Mouse (Mus musculus) liver, embryonic 16.5 days (tissue): ENCODE measurements at regions not wholly inside any gene's neighbourhood (a gene's known extent, or its start where the extent isn't known, plus 50 kb on each side); places are given as distances from the start of the nearest gene placed in this dataset.

Experiments used
- ATAC-seq: fragments of 200-750 bp; cut with Nextera tagmentation; 2 replicates; pipeline ENCODE4 v1.8.0; 2017; ENCODE audit warnings: low read depth, mild to moderate bottlenecking, moderate number of reproducible peaks, moderate library complexity
- H3K27ac ChIP-seq: fragments of 300-500 bp; sonication (generic); 2 replicates; pipeline ENCODE4 v1.5.1; 2014; ENCODE audit warnings: mild to moderate bottlenecking, low read length
- H3K27me3 ChIP-seq: fragments of 300-500 bp; sonication (generic); 2 replicates; pipeline ENCODE4 v1.6.1; 2014; ENCODE audit warnings: low read depth, low read length, mixed read lengths; ENCODE audit not compliant: control insufficient read depth, insufficient read depth
- H3K36me3 ChIP-seq: fragments of 300-500 bp; sonication (generic); 2 replicates; pipeline ENCODE4 v1.6.1; 2014; ENCODE audit warnings: mild to moderate bottlenecking; ENCODE audit not compliant: control insufficient read depth, insufficient read depth
- H3K4me1 ChIP-seq: fragments of 300-500 bp; sonication (generic); 2 replicates; pipeline ENCODE4 v1.6.1; 2014; ENCODE audit warnings: low read depth, low read length, mixed read lengths; ENCODE audit not compliant: control insufficient read depth
- H3K4me2 ChIP-seq: fragments of 300-500 bp; sonication (generic); 2 replicates; pipeline ENCODE4 v1.6.1; 2014; ENCODE audit warnings: low read depth, low read length, mixed read lengths
- H3K4me3 ChIP-seq: fragments of 300-500 bp; sonication (generic); 2 replicates; pipeline ENCODE4 v1.5.1; 2014; ENCODE audit warnings: low read depth, mild to moderate bottlenecking, low read length
- H3K9ac ChIP-seq: fragments of 300-500 bp; sonication (generic); 2 replicates; pipeline ENCODE4 v1.6.1; 2014; ENCODE audit warnings: low read depth, low read length
- H3K9me3 ChIP-seq: fragments of 300-500 bp; sonication (generic); replicated peaks from 2 replicates; pipeline ENCODE4 v1.6.1; 2016; ENCODE audit warnings: low read length; ENCODE audit not compliant: control insufficient read depth
- WGBS: fragments of 180-500 bp; shearing (Covaris S2); extraction: QIAGEN DNeasy Blood & Tissue Kit; methylation state at CpG from one replicate; pipeline ENCODE4 v1.1.7; 2014; ENCODE audit not compliant: insufficient replicate concordance; 5-methylcytosine and 5-hydroxymethylcytosine counted together

DNA sequence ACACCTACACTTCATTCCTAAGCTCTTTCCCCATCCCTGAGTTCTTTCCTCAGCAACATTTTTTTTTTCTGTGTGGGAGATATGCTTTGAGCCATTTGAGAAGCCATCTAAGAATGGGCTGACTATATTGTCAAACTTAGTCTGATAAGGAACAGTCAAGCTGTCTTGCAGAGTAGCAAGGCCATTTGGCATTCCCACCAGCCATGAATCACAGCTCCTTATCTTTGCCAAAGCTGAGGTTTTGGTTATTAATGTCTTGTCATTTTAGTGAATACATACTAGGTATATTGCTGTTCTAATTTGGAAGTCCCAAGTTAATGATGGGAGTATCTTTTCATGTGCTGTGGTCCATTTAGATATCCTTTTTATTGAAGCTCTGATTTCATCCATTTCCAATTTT, 96.4 kb downstream of the Sox9 start:
- H3K27ac ChIP-seq, result no peak overlapping the region
- no peaks in the 10 kb centered on the region for H3K9me3 ChIP-seq
- no peak overlapping the region for H3K4me2 ChIP-seq
- no peaks in the 10 kb centered on the region for H3K27me3 ChIP-seq
- no peak overlapping the region for H3K4me3 ChIP-seq
- no peaks in the 10 kb centered on the region for H3K4me1 ChIP-seq
- no peaks in the 10 kb centered on the region for H3K36me3 ChIP-seq
- H3K9ac ChIP-seq, result no peak overlapping the region
- ATAC-seq, result no peak

DNA sequence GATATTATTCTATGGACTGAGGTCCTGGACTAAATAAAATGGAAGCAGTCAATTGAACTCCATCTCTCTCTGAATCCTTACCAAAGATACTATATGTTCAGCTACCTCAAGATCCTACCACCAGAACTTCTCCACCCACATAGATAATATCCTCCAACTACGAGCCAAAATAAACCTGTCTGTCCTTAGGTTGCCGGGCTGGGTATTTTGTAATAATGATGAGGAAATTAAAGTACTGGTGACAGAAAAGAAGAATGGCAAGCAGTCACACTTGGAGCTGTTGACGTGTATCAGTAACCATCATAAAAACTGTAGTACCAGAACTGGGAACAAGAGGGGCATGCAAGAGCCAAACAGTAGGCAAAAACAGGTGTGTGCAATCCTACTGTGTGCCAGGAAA, 98.7 kb downstream of the Sox9 start:
- H3K9ac ChIP-seq, result no peak overlapping the region
- WGBS, result 65% methylated on average over 3 of the region's 3 CpGs
- ATAC-seq, result no peak

DNA sequence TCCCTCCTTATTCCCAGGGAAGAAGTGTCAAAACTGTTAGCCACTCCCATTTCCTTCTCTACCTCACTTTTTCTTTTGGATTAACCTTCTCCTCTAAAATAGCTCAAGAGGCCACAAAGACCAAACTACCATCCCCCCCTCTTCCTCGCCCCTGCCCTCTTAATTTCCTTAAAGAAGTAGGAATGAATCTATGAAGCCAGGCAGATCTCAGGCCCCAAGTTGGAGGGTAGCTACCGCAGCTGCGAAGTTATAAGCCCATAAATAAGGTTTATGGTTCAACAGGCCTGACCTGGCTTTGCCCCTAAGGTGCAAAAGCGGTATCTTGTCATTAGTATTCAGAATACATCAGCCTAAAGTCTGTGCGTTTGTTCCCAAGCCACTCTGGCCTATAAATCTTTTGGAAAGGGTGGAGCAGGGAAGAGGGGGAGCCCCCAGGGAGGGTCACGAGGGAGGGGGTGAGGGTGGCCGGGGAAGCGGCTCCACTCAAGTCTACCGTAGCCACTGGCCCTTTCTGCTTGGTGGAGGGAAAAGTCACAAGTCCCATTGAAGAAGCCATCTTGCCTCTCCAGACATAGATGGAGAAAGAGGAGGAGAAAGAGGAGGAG, 103.4 kb downstream of the Sox9 start:
- ATAC-seq, result no peak
- Histone ChIP-seq H3K4me2 (no peak overlapping the region), H3K9ac (no peak overlapping the region), H3K36me3 (no peaks in the 10 kb centered on the region), H3K27me3 (no peaks in the 10 kb centered on the region), H3K9me3 (no peaks in the 10 kb centered on the region), H3K4me3 (no peak overlapping the region), H3K27ac (no peak overlapping the region), H3K4me1 (no peaks in the 10 kb centered on the region)
- WGBS, result 47% methylated on average over 9 of the region's 9 CpGs

More for the DNA sequence above, 98.7 kb downstream of the Sox9 start:
- Histone ChIP-seq H3K4me2 (no peak overlapping the region), H3K9me3 (no peaks in the 10 kb centered on the region), H3K4me3 (no peak overlapping the region), H3K27ac (no peak overlapping the region), H3K4me1 (no peaks in the 10 kb centered on the region), H3K36me3 (no peaks in the 10 kb centered on the region), H3K27me3 (no peaks in the 10 kb centered on the region)

DNA sequence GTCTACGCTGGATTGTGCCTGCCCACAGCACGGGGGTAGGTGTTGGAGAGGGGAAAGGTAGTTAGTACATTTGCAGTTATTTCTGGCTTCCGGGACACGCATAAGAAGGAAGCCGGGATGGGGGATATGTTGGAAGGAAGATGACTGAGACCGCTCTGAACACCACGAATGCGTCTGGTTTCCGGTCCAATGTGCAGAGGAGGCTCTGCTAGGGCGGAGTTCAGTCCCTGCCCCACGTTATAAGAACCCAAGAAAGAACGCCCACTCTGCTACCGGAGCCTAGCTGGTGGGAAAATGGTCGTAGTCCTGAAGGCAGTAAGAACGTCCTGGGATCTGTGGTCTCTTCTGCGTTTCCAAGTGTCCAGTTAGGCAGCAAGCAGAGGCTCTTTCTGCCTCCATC, 104.1 kb downstream of the Sox9 start:
- Histone ChIP-seq H3K4me2 (no peak overlapping the region), H3K4me1 (no peaks in the 10 kb centered on the region), H3K27me3 (no peaks in the 10 kb centered on the region), H3K27ac (no peak overlapping the region), H3K4me3 (no peak overlapping the region), H3K36me3 (no peaks in the 10 kb centered on the region), H3K9ac (no peak overlapping the region), H3K9me3 (no peaks in the 10 kb centered on the region)
- ATAC-seq, result no peak
- WGBS, result 70% methylated on average over 16 of the region's 16 CpGs

DNA sequence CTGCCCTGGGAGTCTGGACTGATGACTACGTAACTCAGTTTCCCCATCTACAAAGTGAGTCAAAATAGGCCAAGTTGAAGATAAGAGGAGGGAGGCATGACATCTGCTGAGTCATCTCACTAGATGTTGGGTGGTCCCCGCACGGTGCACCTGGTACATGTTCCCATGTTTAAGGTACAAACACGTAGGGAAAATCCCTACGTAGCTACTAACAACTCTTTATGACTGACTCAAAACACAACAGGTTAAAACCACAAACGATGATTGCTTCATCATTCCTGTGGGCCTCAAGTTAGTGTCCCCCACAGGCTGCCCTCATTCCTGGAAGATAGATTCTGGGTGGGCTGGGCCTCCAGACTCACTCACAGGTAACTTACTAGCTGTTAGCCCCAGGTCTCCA, 107.7 kb downstream of the Sox9 start:
- Histone ChIP-seq H3K9ac (no peak overlapping the region), H3K27ac (no peak overlapping the region), H3K36me3 (no peaks in the 10 kb centered on the region), H3K27me3 (no peaks in the 10 kb centered on the region), H3K4me3 (no peak overlapping the region), H3K4me2 (no peak overlapping the region), H3K4me1 (no peaks in the 10 kb centered on the region), H3K9me3 (no peaks in the 10 kb centered on the region)
- no peak for ATAC-seq
- WGBS, result 72% methylated on average over 6 of the region's 6 CpGs

DNA sequence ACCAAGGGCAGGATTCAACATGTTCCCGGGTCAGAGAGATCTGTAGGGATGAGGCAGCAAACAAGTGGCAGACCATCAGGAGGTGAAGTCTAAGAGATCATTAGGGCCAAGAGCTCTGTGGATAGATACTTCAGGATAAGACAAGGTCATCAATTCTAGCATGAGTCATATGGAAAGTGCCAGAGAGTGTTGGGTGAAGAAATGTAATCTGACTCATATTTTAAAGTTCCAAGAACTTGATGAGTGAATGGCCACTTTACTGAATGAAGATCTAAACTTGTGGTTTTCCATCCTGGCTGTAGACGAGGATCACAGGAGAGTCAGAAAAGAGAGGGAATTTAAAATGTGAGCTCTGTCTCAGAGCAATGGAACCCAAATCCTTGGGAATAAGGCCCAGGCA, 115.6 kb downstream of the Sox9 start:
- H3K27me3 ChIP-seq, result no peaks in the 10 kb centered on the region
- 47% methylated on average over 2 of the region's 2 CpGs for WGBS
- no peak overlapping the region for H3K4me2 ChIP-seq
- no peak overlapping the region for H3K27ac ChIP-seq
- H3K9ac ChIP-seq, result no peak overlapping the region
- H3K36me3 ChIP-seq, result no peaks in the 10 kb centered on the region
- no peak overlapping the region for H3K4me3 ChIP-seq
- H3K9me3 ChIP-seq, result no peaks in the 10 kb centered on the region
- no peaks in the 10 kb centered on the region for H3K4me1 ChIP-seq
- ATAC-seq, result no peak

DNA sequence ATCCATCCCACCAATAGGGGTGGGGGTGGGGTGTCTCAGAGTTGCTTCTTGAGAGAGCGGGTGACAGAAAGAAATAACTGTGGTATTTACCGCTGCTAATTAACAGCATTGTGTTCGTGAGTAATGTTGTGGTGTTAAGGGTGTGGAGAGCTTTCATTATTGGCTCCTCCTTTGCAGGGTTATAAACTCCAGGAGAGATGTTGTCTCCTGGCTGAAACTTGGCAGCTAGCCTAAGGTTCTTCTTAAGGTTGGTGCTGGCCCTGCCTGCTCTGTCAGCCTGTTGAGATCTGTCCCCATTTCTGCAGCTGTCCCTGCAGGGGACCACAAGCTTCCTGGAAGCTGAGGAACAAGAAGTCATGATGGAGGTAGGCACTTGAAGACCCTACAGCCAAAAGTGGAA, 120.6 kb downstream of the Sox9 start:
- H3K4me3 ChIP-seq, result no peak overlapping the region
- H3K27me3 ChIP-seq, result no peaks in the 10 kb centered on the region
- H3K27ac ChIP-seq, result no peak overlapping the region
- no peak overlapping the region for H3K9ac ChIP-seq
- no peaks in the 10 kb centered on the region for H3K36me3 ChIP-seq
- H3K4me1 ChIP-seq, result no peaks in the 10 kb centered on the region
- no peak for ATAC-seq
- H3K9me3 ChIP-seq, result no peaks in the 10 kb centered on the region
- no peak overlapping the region for H3K4me2 ChIP-seq
- WGBS, result 65% methylated on average over 3 of the region's 3 CpGs

DNA sequence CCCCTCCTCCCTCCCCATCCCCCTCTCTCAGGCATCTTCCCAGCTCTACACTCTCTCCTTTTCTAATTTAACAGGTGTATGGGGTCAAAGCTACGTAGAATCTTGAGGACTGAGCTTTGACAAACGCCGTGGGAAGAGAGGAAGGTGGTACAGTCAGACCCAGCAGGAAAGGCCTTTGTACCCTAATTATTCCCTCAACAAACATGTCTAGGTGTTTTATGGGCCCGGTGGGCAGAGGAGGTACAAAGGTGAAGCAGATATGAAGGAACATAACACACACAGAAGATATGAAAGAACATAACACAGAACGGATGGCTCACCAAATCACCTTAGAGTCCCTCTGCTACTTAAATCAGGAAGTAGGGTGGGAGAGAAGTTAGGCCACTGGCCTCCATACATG, 128.3 kb downstream of the Sox9 start:
- no peak overlapping the region for H3K9ac ChIP-seq
- WGBS, result 47% methylated on average over 5 of the region's 5 CpGs
- H3K4me1 ChIP-seq, result no peaks in the 10 kb centered on the region
- H3K27ac ChIP-seq, result no peak overlapping the region
- H3K4me3 ChIP-seq, result no peak overlapping the region
- H3K9me3 ChIP-seq, result no peaks in the 10 kb centered on the region
- H3K36me3 ChIP-seq, result no peaks in the 10 kb centered on the region
- no peak overlapping the region for H3K4me2 ChIP-seq
- no peaks in the 10 kb centered on the region for H3K27me3 ChIP-seq
- ATAC-seq, result no peak

DNA sequence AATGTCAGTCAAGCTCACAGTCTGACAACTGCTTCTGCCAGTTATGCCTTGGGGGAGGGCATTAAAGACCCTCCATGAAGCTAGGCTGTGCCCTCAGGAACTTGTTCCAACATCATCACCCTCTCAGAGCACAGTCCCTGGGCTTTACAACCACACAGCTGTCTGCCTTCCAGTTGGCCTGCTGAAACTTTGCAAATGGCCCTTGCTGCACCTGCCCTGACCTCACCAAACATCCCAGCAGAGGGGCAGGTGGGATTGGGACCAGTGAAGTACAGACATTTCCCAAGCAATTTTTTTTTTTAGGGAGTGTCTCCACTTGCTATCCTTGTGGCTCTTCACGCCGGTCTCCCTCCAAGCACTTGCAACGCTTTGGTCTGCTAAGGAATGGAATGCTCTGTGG, 130.9 kb downstream of the Sox9 start:
- no peaks in the 10 kb centered on the region for H3K27me3 ChIP-seq
- no peak overlapping the region for H3K4me3 ChIP-seq
- no peak overlapping the region for H3K27ac ChIP-seq
- H3K4me2 ChIP-seq, result no peak overlapping the region
- H3K4me1 ChIP-seq, result no peaks in the 10 kb centered on the region
- H3K9ac ChIP-seq, result no peak overlapping the region
- no peak for ATAC-seq
- no peaks in the 10 kb centered on the region for H3K36me3 ChIP-seq
- 77% methylated on average over 3 of the region's 3 CpGs for WGBS
- no peaks in the 10 kb centered on the region for H3K9me3 ChIP-seq

DNA sequence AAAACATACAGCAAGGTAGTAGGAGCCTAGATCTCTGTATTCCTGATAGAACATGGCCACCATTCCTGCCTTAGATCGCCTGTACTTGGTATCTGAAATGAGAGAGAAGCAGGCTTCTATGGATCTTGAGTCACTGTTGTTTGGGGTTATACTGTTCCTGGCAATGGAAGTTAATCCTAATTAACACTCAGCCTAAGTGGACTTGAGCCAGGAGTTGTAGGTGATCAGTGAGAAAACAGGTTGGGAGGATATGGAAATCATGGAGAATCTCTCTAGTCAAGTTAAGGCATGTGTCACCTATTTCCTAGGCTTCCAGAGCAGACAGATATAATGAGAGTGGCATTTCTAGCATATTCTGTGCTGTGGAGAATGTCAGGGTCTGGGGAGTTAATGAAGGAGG, 134.9 kb downstream of the Sox9 start:
- H3K9ac ChIP-seq, result no peak overlapping the region
- H3K36me3 ChIP-seq, result no peaks in the 10 kb centered on the region
- no peaks in the 10 kb centered on the region for H3K9me3 ChIP-seq
- no peak overlapping the region for H3K27ac ChIP-seq
- H3K4me2 ChIP-seq, result no peak overlapping the region
- H3K4me3 ChIP-seq, result no peak overlapping the region
- no peak for ATAC-seq
- no peaks in the 10 kb centered on the region for H3K27me3 ChIP-seq
- H3K4me1 ChIP-seq, result no peaks in the 10 kb centered on the region
- 60% methylated on average over 1 of the region's 1 CpGs for WGBS
